Mouse (Mus musculus): ENCODE measurements around the gene Zfp131.

The Zfp131 gene

DNA sequence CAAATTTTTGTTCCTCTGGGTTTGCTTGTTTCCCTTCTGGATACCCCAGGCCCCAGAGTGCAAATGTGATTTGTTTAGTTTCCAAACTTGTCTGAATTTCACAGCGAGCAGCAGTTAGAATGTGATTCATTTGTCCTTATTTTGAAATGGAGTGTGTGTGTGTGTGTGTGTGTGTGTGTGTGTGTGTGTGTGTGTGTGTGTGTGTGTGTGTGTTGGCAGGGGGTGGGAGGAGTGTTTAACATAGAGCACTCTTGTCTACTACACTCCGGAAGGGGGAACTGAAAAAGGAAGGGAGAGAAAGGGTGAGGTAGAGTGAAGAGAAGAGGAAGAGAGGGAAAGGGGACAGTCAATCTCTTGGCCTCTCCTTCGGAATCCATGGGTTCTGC is 36.1 kb downstream of the Zfp131 start:
- DNase-seq, result no peak

DNA sequence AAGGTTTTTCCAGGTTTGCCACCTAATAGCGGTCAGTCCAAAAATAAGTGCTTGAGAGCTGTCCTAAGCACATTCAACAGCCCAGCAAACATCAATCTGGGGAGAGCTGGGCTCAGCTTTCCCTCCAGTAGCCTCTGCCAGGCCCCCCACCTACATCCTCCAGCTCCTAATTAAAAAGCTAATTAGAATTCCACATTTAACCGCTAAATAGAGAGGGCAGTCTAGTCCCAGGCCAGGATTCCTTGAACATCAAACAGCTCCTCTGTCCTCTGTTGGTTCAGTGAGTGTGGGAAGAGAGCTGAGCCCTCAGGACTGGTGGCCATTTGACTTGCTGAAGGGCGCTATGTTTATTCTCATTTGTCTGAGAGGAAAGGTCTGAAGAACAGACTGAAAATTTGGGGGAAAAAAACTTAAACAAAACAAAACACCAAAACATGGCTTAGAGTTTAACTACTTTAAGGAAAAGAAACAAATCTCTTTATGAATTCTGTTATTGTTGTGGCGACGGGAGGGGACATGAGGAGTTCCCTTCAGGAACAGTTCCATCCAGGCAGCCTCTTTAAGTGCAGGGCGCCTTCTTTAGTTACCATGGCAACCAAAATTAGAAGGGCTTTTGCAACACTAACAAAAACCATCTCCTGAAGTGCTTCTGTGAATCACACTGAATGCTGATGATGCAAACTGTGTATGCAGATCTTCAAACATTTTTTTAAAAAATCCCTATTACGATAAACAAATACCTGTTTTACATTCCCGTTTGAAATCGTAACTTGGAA is 36.6 kb downstream of the Zfp131 start:
- DNase-seq, result no peak

DNA sequence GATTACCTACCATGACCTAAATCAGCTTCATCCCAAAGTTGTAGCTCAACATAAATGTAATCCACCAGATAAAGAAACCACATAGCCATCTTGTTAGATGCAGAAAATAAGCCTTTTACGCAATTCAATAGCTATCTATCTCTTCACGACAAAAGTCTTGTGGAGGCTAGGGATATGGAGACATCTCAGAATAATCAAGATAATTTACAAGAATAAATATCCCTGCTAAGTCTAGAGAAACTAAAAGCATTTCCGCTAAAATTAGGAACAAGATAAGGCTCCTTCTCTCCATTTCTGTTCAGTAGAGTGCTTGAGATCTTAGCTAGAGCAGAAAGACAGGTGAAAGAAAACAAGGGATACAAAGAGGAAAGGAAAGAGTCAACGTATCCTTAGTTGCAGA is 43.8 kb downstream of the Zfp131 start:
- DNase-seq, result no peak

DNA sequence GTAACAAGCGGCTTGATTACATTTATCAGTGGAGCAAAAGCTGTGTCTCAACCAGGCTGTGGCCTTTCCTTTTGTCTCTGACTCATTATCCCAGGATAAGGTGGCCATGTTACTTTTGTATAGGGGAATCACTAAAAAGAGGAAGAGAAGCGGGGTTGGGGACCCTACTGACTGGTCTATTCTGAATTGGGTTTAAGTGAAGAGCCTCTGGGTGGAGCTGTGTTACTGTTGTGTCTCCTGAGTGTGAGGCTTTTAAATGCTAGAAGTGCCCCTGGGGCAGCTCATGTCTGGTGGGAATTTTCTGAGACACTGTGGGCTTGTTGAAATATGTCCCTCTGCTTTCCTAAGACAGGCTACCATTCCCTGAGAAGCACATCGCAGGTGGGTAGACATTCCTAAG is 47.2 kb downstream of the Zfp131 start:
- peak; percentile 35 for DNase-seq

DNA sequence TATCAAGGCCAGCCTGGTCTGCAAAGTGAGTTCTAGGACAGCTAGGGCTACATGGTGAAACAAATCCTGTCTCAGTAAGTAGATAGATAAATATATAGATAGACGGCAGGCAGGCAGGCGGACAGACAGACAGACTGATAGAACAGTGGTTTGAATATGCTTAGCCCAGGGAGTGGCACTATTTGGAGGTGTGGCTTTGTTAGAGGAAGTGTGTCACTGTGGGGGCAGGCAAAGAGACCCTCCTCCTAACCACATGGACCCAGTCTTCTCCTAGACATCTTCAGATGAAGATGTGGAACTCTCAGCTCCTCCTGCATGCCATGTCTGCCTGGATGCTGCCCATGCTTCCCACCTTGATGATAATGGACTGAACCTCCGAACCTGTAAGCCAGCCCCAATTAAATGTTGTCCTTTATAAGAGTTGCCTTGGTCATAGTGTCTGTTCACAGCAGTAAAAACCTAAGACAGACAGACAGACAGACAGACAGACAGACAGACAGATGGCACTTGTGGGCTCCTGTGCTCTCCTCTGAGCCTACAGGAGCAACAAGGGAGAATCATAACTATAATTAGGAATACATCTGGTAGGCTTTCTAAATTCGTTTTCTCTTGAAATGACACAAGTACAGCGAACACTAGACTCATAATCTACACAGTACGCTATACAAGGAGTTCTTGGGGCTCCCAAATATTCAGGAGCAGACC is 47.8 kb downstream of the Zfp131 start:
- no peak for DNase-seq

DNA sequence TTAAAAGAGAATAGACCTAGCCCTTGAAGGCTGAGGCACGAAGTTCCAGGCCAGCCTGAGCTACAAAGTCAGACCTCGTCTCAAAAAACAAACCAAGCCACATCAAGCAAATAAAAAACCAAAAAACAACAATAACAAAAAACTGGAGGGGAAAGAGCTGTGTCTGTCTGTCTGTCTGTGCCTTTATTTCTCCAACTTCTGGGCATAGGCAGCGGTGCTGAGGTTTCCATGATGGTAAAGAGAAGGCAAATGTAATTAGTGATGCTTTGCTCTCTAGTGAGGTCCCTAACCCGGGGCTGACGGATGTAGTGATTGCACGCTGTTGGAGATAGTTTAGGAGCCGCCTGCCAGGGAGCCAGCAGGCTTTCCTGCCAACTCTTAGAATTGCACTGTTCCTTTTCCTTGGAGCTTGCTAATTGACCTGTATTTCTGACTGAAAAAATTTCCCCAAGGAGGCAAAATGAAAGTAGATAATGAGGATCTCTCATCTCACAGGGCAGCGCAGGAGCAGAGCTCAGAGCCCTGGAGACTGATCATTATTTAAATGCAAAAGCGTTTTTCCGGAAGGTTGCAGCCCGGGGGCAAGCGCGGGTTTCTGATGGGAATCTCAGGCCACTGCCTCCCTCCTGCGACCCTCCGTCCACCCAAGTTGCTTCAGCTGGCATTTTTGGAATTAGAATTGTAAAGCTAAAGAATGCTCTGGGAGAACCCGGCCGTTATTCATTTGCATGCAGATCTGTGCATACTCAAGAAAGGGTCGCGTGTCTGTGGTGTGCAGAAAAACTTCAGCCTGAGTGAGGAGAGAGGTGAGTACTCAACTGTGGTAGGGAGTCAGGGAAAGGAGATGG is 49.1 kb downstream of the Zfp131 start:
- DNase-seq, result no peak

DNA sequence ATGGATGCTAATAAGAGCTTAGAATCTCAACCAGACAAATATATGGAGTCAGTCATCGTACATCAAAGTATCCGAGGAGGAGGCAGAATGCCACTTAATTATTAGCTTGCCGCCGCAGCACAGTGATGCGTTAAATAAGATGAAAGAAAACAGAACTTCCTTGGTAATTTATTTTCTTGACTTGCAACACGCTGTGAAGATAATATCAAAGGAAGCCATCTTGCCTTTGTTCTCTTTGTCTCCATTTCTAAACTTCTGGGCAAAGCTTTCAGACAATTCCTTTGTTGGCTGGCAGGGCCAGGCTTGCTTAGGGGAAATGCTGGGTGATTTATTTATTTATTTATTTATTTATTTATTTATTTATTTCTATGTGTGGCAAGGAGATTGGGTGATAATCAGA is 59.2 kb downstream of the Zfp131 start:
- DNase-seq, result no peak

DNA sequence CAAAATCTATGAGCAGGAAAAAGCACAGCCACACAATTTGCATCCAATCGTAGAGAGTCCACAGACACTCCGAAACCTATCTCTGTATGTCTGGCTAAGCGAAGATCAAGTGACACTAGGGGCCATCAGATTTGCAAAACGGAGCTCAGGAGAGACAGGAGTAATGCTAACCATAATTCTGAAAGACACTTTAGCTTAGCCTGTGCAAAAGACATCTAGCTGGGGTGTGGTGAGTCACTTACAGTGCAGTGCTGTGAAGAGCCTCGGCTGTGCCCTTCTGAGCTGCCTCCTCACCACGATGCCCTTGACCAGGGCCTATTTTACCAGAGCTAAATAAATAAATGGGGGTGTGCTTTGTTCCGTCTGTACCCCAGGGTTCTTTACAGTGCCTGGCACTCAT is 61.3 kb downstream of the Zfp131 start:
- no peak for DNase-seq

DNA sequence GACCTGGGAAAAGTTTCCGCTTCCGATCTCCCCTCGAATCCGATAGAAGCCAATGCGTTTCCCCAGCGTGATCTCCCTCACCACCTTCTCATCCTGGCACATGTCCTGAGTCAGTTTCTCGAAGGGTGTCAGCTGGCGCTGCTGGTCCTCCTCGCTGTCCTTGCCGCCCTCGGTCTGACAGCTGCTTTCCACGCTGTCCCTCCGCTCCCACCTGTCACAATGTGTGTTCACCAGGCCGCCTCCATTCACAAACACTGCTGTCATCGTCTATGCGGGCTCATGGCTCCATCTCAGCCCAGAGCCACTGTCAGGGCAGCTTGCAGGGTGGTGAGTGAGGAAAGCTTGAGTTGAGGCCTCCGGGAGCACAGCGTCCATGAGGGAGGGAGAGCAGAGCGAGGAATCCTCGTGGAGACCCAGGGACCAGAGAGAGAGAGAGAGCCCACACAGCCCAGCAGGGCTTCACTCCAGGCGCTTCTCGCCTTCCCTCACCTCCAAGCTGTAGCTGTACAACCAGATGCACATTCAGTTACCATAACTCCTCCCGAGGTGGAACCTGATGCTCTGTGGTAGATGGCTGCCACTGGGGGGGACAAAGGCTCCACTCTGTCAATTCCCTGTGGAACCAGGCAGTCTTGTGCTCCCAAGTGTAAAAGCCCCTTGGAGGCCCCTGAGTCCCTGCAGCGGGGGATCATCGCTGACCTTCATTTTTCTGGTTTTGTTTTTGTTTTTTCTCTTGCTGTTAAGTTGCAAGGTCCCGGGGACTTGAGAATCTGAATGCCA is 62.9 kb downstream of the Zfp131 start:
- DNase-seq, result no peak

DNA sequence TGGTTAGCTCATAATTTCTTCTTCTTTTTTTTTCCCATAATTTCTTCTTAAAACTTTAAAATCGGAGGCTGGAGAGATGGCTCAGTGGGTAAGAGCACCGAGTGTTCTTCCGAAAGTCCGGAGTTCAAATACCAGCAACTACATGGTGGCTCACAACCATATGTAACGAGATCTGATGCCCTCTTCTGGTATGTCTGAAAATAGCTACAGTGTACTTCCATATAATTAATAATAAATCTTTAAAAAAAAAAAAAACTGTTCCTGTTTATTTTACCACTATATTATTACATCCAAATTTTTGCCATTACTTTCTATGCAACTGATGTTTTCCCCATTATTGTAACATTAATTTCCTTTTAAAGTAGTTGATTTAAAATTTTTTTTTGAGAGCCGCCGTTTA is 66.1 kb downstream of the Zfp131 start:
- DNase-seq, result no peak

DNA sequence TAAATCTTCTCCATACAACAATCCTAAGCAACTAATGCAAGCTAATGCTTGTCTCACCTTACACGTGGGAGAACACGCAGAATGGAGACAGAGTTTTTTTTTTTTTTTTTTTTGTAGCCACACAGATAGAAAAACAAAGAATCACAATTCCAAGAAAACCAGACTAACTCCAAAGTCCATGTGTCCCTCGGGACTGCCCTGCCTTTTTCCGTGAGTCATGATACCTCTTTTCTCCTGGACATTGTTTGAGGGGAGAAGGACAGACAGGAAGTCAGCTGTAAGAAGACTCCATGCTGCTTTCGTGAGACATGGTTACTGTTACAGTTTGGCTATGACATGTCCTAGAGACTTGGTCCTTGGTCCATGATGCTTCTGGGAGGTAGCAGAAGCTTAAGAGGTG is 67.3 kb downstream of the Zfp131 start:
- DNase-seq, result no peak

DNA sequence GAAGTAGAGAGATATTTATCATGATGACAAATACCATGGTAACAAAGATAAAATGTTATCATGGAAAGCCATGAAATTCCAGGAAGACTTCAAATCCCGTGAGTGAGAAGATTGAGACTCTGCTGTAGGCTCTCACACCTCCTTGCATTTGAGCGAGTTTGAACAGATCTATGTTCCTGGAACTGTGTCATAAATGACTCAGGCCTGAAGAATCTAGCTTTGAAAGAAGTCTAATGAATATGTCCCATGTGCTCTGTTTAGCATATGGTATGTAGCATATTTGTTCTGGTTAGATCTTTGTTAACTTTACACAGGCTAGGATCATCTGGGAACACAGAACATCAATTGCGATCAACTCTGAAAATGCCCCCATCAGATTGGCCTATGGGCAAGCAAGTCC is 68.2 kb downstream of the Zfp131 start:
- DNase-seq, result no peak

DNA sequence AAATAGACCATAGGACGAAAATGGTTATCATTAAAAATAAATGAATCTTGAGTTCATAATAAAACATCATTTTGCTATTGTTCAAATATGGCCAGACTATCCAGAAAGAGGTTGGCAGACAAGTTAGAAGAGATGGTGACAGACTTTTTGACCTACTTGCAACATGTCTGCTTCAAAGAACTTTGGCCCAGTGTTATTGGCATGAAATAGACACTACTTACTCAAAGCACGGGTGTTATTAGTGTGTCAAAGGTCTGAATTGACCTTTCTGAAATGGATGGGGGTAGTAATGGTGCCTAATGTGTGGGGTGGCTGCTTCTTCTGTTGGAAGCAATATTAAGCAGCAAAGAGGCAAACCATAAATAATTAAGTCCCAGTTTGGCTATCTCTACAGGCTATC is 74.6 kb downstream of the Zfp131 start:
- no peak for DNase-seq

All from thymus, postnatal 4 days (tissue).